Mouse (Mus musculus) Patski (cell line): ENCODE measurements around the gene Chst11. TPM values are rescaled to one million over a fixed set of nuclear protein-coding genes. Genes with fewer than 3 reads are reported as not detected.

Source experiments
- ATAC-seq: fragments of 100-300 bp; one replicate; pipeline ENCODE4 v1.8.0; 2021
- CTCF ChIA-PET: fragments of 350-600 bp; sonication (Branson Sonifier 250); formaldehyde crosslinking; loops from one replicate; lab custom pipeline; 2022; ENCODE audit warnings: inconsistent platforms; lab: Charles Lee
- POLR2A ChIA-PET: fragments of 350-600 bp; sonication (Branson Sonifier 250); formaldehyde crosslinking; loops from one replicate; lab custom pipeline; 2022; ENCODE audit warnings: antibody characterized with exemption, inconsistent platforms; lab: Charles Lee
- DNase-seq: peaks from one replicate; pipeline ENCODE4 v3.0.0-alpha.2; 2011; ENCODE audit warnings: low read depth, low spot score
- H3K27me3 ChIP-seq: fragments of 371-371 bp; one replicate; pipeline ENCODE4 v1.5.1; 2021
- CTCF ChIP-seq: fragments of 100-300 bp; IDR thresholded peaks from one replicate; pipeline ENCODE4 v1.5.1; 2021
- in situ Hi-C: fragments of 300-500 bp; cut with MboI; formaldehyde crosslinking; loops from 3 replicates; pipeline ENCODE4 v1.11.1; 2018; ENCODE audit warnings: low pct_unique_long_range_greater_than_20kb, mixed read lengths
- polyA plus RNA-seq: library from polyadenylated mRNA; unstranded; gene quantifications from one replicate; pipeline ENCODE4 v1.2.3, GENCODE M21; 2021

The Chst11 gene
- polyA plus RNA-seq: 10.3 TPM

GRCm38 (mm10) chr10:82984950-82985699 lies at the start of gene Chst11:
TSS of gene Chst11 (plus strand) at chr10:82985498.
- peak; percentile 64 for ATAC-seq
- CTCF ChIA-PET: interaction anchor here (0.8 kb wide), 1 partner anchor 14 kb away, joined by 3 read pairs; no protein-coding TSS in a partner anchor
- peaks cover 2% of the 10 kb centered on the region for H3K27me3 ChIP-seq

GRCm38 (mm10) chr10:82935774-82936173 lies 49.5 kb upstream of the Chst11 start:
- in situ Hi-C loops: loop anchor here (25.0 kb wide), 1 partner anchor 648 kb away; no protein-coding TSS in a partner anchor
- H3K27me3 ChIP-seq: no peaks in the 10 kb centered on the region
- no peak for TF ChIP-seq CTCF
- DNase-seq (no peak), ATAC-seq (no peak)
- CTCF ChIA-PET: no interaction called here
- POLR2A ChIA-PET: no interaction called here

More at GRCm38 (mm10) chr10:82984950-82985699, at the start of gene Chst11:
- in situ Hi-C loops: loop anchor here (10.0 kb wide), 1 partner anchor 110 kb away; no protein-coding TSS in a partner anchor
- no peak for TF ChIP-seq CTCF
- POLR2A ChIA-PET: no interaction called here
- no peak for DNase-seq

GRCm38 (mm10) chr10:82953415-82953814 lies 31.9 kb upstream of the Chst11 start:
- POLR2A ChIA-PET: no interaction called here
- no peaks in the 10 kb centered on the region for H3K27me3 ChIP-seq
- no peak for DNase-seq
- no peak for TF ChIP-seq CTCF
- ATAC-seq: no peak
- in situ Hi-C loops: loop anchor here (5.0 kb wide), 1 partner anchor 1874 kb away; no protein-coding TSS in a partner anchor
- CTCF ChIA-PET: interaction anchor here (1.2 kb wide), 2 partner anchors 10 to 196 kb away, joined by 3 read pairs; no protein-coding TSS in a partner anchor

- ATAC-seq: peak; percentile 83
- no peak for DNase-seq
- ChIA-PET CTCF (no interaction called here), POLR2A (no interaction called here)
- in situ Hi-C loops: no loop called here
- no peaks in the 10 kb centered on the region for H3K27me3 ChIP-seq
- no peak for TF ChIP-seq CTCF
Measured at GRCm38 (mm10) chr10:82955117-82955516, 30.2 kb upstream of the Chst11 start.

- peak; percentile 10 for DNase-seq
- in situ Hi-C loops: no loop called here
- H3K27me3 ChIP-seq: no peaks in the 10 kb centered on the region
- no peak for ATAC-seq
- no peak for TF ChIP-seq CTCF
- POLR2A ChIA-PET: no interaction called here
- CTCF ChIA-PET: no interaction called here
Measured at GRCm38 (mm10) chr10:82958218-82958761, 27.0 kb upstream of the Chst11 start.

- ChIA-PET POLR2A (interaction anchor here (0.7 kb wide), 1 partner anchor 866 kb away, joined by 3 read pairs; no protein-coding TSS in a partner anchor), CTCF (no interaction called here)
- ATAC-seq (no peak), DNase-seq (no peak)
- H3K27me3 ChIP-seq: no peaks in the 10 kb centered on the region
- in situ Hi-C loops: no loop called here
- no peak for TF ChIP-seq CTCF
Measured at GRCm38 (mm10) chr10:82959316-82959715, 26.0 kb upstream of the Chst11 start.

GRCm38 (mm10) chr10:82961302-82961701 lies 24.0 kb upstream of the Chst11 start:
- ChIA-PET CTCF (no interaction called here), POLR2A (no interaction called here)
- ATAC-seq: no peak
- TF ChIP-seq CTCF: no peak
- in situ Hi-C loops: no loop called here
- no peak for DNase-seq
- H3K27me3 ChIP-seq: no peaks in the 10 kb centered on the region

GRCm38 (mm10) chr10:82962018-82962417 lies 23.3 kb upstream of the Chst11 start:
- POLR2A ChIA-PET: no interaction called here
- no peak for DNase-seq
- TF ChIP-seq CTCF: no peak
- no peak for ATAC-seq
- in situ Hi-C loops: no loop called here
- CTCF ChIA-PET: no interaction called here
- no peaks in the 10 kb centered on the region for H3K27me3 ChIP-seq

GRCm38 (mm10) chr10:82962472-82963020 lies 22.8 kb upstream of the Chst11 start:
- no peaks in the 10 kb centered on the region for H3K27me3 ChIP-seq
- in situ Hi-C loops: no loop called here
- no peak for ATAC-seq
- POLR2A ChIA-PET: no interaction called here
- no peak for DNase-seq
- CTCF ChIA-PET: no interaction called here
- TF ChIP-seq CTCF: no peak

- ChIA-PET CTCF (no interaction called here), POLR2A (no interaction called here)
- no peak for ATAC-seq
- no peak for TF ChIP-seq CTCF
- in situ Hi-C loops: no loop called here
- no peaks in the 10 kb centered on the region for H3K27me3 ChIP-seq
- no peak for DNase-seq
Measured at GRCm38 (mm10) chr10:82964491-82964890, 20.8 kb upstream of the Chst11 start.

GRCm38 (mm10) chr10:82966672-82967071 lies 18.6 kb upstream of the Chst11 start:
- ChIA-PET POLR2A (no interaction called here), CTCF (no interaction called here)
- in situ Hi-C loops: no loop called here
- DNase-seq: no peak
- H3K27me3 ChIP-seq: no peaks in the 10 kb centered on the region
- no peak for TF ChIP-seq CTCF
- no peak for ATAC-seq
